Mouse (Mus musculus): ENCODE results near the gene Vmac. TPM values are rescaled to one million over a fixed set of nuclear protein-coding genes. Genes with fewer than 3 reads are reported as not detected.
A peak's percentile ranks its signal among the peaks of the same experiment; 100 is the strongest.

The Vmac gene
- polyA plus RNA-seq, 1 experiment: 18.0 TPM

DNA sequence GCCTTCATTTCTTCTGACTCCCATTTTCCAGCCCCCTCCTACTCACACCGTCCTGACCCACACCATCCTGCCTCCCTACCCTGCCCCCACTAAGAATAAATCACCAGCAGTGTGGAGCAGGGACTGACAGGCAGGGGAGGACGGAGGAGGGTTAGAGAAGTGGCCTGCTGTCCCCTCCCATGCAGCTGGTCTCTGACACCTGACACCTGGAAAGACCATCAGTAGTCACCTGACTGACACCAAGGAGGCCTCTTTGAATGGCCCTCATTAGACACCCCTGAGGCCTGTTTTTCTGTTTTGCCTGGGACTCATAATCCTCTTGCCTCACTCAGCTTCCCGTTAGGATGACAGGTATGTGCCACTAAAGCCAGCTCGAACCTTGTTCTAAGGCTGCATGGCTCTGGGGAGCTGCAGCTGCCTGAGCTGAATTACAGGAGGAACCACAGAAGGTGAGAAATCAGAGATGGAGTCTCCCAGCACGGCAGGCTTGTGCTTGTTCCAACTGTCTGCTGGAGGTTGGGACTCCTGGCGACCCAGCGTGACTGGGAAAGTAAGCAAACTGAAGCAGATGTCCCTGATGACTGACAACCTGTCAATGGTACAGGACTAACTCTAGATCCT, 9.3 kb upstream of the Vmac start:
- TF ChIP-seq CTCF (IDR thresholded peaks at IDR 0.05; ENCODE audit: extremely low read depth, insufficient read length, insufficient replicate concordance, low read depth, low read length): no peak
- TF ChIP-seq POLR2A (IDR thresholded peaks at IDR 0.05; ENCODE audit: low read depth, low read length): no peak; the same call in 1 of the 2 replicates
- WGBS: 26% methylated on average over 7 of the region's 7 CpGs
- H3K4me1 ChIP-seq (ENCODE audit: control insufficient read depth, insufficient read depth, insufficient read length, low read length): peaks cover 8% of the 10 kb centered on the region
- no peaks in the 10 kb centered on the region for H3K27me3 ChIP-seq (ENCODE audit: control insufficient read depth, insufficient read depth, low read length)
- H3K27ac ChIP-seq (ENCODE audit: insufficient read depth, low read depth, low read length): no peak overlapping the region
- H3K4me3 ChIP-seq (ENCODE audit: low read depth, low read length): no peak overlapping the region
- peaks cover 10% of the 10 kb centered on the region for H3K36me3 ChIP-seq (ENCODE audit: control insufficient read depth, insufficient read depth, low read length)

GRCm38 (mm10) chr17:56723419-56724161, 5.8 kb upstream of the Vmac start:
- Histone ChIP-seq H3K4me1 (ENCODE audit: control insufficient read depth, insufficient read depth, insufficient read length, low read length) (peaks cover 12% of the 10 kb centered on the region), H3K27ac (ENCODE audit: insufficient read depth, low read depth, low read length) (no peak overlapping the region), H3K27me3 (ENCODE audit: control insufficient read depth, insufficient read depth, low read length) (no peaks in the 10 kb centered on the region), H3K36me3 (ENCODE audit: control insufficient read depth, insufficient read depth, low read length) (peaks cover 19% of the 10 kb centered on the region), H3K4me3 (ENCODE audit: low read depth, low read length) (no peak overlapping the region)
- 78% methylated on average over 11 of the region's 11 CpGs for WGBS
- TF ChIP-seq POLR2A (IDR thresholded peaks at IDR 0.05; ENCODE audit: low read depth, low read length) (no peak), CTCF (IDR thresholded peaks at IDR 0.05; ENCODE audit: extremely low read depth, insufficient read length, insufficient replicate concordance, low read depth, low read length) (peak; percentile 31; the same call in 1 of the 2 replicates)

DNA sequence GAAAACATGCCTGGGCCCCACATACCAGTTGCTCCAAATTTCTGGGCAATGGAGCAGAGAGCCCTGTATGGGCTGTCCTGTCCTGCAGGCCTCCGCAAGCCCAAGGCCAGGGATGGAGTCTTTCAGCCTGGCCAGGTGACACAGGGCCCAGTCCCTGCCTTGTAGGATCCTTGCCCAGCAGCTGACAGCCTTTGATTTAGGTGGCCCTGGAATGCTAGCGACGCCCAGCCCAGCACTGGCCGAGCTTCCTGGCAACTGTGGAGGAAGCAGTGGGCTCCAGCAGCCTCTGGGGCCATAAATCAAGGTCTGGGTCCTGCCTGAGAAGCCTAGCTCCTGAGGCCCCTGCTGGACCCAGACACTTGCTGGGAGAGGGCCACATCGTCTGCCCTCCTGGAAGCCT, 4.6 kb upstream of the Vmac start:
- Histone ChIP-seq H3K27ac (ENCODE audit: insufficient read depth, low read depth, low read length) (no peak overlapping the region), H3K4me3 (ENCODE audit: low read depth, low read length) (no peak overlapping the region), H3K4me1 (ENCODE audit: control insufficient read depth, insufficient read depth, insufficient read length, low read length) (peaks cover 4% of the 10 kb centered on the region), H3K27me3 (ENCODE audit: control insufficient read depth, insufficient read depth, low read length) (no peaks in the 10 kb centered on the region), H3K36me3 (ENCODE audit: control insufficient read depth, insufficient read depth, low read length) (peaks cover 19% of the 10 kb centered on the region)
- WGBS: 61% methylated on average over 5 of the region's 5 CpGs
- TF ChIP-seq CTCF (IDR thresholded peaks at IDR 0.05; ENCODE audit: extremely low read depth, insufficient read length, insufficient replicate concordance, low read depth, low read length) (no peak), POLR2A (IDR thresholded peaks at IDR 0.05; ENCODE audit: low read depth, low read length) (no peak)

DNA sequence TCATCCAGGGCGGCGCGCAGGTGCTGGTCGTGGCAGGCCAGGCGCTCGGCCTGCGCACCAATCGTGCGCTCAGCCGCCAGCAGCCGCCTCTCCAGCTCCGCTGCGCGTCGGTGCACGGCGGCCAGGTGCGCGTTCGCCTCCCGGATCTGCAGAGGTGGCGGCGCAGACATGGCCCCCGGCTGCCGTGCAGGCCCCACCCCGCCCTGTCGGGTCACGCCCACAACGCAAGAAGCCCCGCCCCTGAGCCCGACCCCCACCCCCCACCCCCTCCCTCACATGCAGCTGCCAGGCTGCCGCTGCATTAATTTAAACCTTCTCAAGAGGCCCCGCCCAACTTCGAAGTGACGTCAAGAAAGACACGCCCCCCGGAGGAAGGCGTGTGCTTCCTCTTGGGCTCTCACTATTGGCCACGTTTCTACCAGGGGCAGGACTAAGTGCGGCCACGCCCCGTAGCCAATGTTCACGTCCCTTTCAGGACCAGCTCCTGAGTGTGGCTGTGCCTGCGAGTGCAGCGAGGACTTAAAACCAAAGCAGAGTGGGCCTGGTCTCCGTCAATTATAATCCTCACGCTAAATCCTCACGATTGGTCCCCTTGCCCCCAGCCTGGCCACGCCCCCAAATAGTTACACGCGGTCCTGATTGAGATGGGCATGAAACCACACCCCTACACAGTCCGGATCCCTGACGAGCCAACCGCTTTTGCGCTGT, 1.0 kb downstream of the Vmac start:
- no peaks in the 10 kb centered on the region for H3K27me3 ChIP-seq (ENCODE audit: control insufficient read depth, insufficient read depth, low read length)
- peak overlapping the region; percentile 87 for H3K4me3 ChIP-seq (ENCODE audit: low read depth, low read length)
- WGBS: under 1% methylated on average over 55 of the region's 55 CpGs
- TF ChIP-seq CTCF (IDR thresholded peaks at IDR 0.05; ENCODE audit: extremely low read depth, insufficient read length, insufficient replicate concordance, low read depth, low read length) (no peak), POLR2A (IDR thresholded peaks at IDR 0.05; ENCODE audit: low read depth, low read length) (peak; percentile 59; the same call in 1 of the 2 replicates)
- H3K4me1 ChIP-seq (ENCODE audit: control insufficient read depth, insufficient read depth, insufficient read length, low read length): peaks cover 4% of the 10 kb centered on the region
- peaks cover 8% of the 10 kb centered on the region; the same call in 1 of the 2 replicates for H3K36me3 ChIP-seq (ENCODE audit: control insufficient read depth, insufficient read depth, low read length)
- peak overlapping the region; percentile 67 for H3K27ac ChIP-seq (ENCODE audit: insufficient read depth, low read depth, low read length)

DNA sequence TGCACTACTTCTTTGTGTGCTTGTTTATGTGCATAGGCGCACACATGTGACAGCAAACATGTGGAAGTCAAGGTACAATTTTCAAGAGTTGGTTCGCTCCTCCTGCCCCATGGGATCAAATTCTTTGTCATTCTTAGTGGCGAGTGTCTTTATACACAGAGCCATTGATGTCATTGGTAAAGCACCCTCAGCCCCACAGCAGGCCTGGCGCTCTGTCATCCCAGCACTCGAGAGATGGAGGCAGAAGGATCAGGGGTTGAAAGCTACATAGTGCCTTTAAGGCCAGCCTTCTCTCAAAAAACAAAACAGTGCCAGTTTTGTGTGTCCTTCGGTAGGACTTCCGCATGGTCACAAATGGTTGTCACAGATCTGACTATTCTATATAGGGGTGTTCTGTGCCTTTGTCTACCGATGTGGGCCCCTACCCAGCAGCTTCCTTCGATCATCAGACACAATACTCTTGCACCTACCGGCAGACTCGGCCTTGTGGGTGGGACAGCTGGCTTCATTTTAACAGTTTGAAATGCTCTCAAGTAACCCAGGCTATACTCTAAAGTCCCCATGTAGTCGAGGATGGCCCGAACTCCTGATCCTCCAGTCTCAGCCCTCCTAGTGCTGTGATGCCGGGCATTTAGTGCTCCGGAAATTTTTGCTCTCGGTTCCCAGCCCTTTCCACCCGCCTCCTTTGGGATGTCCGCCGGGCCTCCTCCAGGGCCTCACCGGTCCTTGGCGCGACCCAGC, 1.7 kb downstream of the Vmac start:
- 21% methylated on average over 22 of the region's 22 CpGs for WGBS
- TF ChIP-seq POLR2A (IDR thresholded peaks at IDR 0.05; ENCODE audit: low read depth, low read length) (no peak; the same call in 1 of the 2 replicates), CTCF (IDR thresholded peaks at IDR 0.05; ENCODE audit: extremely low read depth, insufficient read length, insufficient replicate concordance, low read depth, low read length) (no peak)
- Histone ChIP-seq H3K36me3 (ENCODE audit: control insufficient read depth, insufficient read depth, low read length) (peaks cover 8% of the 10 kb centered on the region), H3K27ac (ENCODE audit: insufficient read depth, low read depth, low read length) (peak overlapping the region; percentile 27; the same call in 1 of the 2 replicates), H3K4me3 (ENCODE audit: low read depth, low read length) (peak overlapping the region; percentile 87), H3K27me3 (ENCODE audit: control insufficient read depth, insufficient read depth, low read length) (no peaks in the 10 kb centered on the region), H3K4me1 (ENCODE audit: control insufficient read depth, insufficient read depth, insufficient read length, low read length) (peaks cover 4% of the 10 kb centered on the region)

DNA sequence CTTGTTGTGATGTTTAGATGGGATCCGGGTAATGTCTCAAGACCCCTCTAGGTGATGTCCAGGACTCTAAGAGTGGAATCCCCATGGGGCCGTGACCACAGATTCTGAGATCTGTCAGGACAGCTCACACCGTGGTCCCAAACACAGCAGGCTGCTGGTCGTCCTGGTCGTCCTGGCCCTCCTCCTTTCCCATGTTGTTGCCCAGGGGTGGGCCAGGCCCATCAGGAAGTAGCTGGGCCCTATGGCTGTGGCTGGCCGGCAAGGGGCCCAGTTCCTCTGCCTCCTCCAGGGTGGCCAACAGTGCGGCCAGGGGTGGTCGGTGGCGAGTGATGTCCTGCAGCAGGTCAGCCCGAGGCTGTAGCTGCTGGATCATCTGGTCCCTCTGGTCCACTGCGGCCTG, 2.5 kb downstream of the Vmac start:
- Histone ChIP-seq H3K27me3 (ENCODE audit: control insufficient read depth, insufficient read depth, low read length) (no peaks in the 10 kb centered on the region), H3K36me3 (ENCODE audit: control insufficient read depth, insufficient read depth, low read length) (peaks cover 14% of the 10 kb centered on the region), H3K4me1 (ENCODE audit: control insufficient read depth, insufficient read depth, insufficient read length, low read length) (peaks cover 4% of the 10 kb centered on the region), H3K4me3 (ENCODE audit: low read depth, low read length) (no peak overlapping the region), H3K27ac (ENCODE audit: insufficient read depth, low read depth, low read length) (no peak overlapping the region)
- TF ChIP-seq POLR2A (IDR thresholded peaks at IDR 0.05; ENCODE audit: low read depth, low read length) (no peak), CTCF (IDR thresholded peaks at IDR 0.05; ENCODE audit: extremely low read depth, insufficient read length, insufficient replicate concordance, low read depth, low read length) (no peak)
- WGBS: 86% methylated on average over 11 of the region's 11 CpGs
